Mouse (Mus musculus) neural tube, embryonic 10.5 days (tissue): ENCODE results near the gene Map9.
"Not testable (repeated sequence)": the region's sequence is repeated elsewhere in the genome, so short reads cannot be mapped to it uniquely, and the experiment has no call there.

ENCODE experiments used
- DNase-seq: peaks from one replicate; pipeline ENCODE4 v3.0.0-alpha.2; 2017; ENCODE audit warnings: low spot score; ENCODE audit errors: extremely low spot score

The Map9 gene

DNA sequence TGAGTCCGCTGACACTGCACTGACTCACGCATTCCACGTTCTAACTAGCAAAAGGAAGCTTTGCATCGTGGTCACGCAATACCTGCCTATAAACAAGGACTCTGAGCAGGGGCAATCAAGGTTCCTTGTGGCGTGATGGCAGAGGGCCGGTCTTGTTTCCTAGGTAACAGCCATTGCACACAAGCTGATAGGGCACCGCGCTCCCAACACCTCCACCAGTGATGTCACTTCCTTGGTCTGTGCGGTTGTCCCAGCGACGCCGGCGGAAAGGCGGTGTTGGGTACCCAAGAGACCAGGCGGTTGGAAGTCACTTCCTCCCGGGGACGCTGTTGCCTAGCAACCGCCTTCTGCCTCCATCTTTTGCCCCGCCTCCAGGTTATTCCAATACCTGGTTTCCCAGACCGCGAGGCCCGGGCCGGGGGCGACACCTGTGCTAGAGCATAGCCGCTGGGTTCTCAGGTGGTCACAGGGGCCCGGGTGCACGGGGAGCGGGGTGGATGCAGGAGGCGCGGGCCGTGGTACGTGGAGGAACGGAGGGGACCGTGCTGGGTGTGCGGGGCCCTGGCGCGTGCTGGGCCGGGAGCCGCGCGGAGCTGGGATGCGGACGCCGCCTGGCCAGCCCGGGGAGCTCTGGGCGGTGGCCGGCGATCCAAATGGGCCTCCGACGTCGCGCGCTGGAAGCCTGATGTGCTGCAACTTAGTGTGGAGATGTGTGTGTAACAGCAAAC, at the start of gene Map9:
Gene Map9, plus strand, starts transcription at position 248 of the 728 bp plus-strand sequence.
- peak; percentile 95 for DNase-seq

DNA sequence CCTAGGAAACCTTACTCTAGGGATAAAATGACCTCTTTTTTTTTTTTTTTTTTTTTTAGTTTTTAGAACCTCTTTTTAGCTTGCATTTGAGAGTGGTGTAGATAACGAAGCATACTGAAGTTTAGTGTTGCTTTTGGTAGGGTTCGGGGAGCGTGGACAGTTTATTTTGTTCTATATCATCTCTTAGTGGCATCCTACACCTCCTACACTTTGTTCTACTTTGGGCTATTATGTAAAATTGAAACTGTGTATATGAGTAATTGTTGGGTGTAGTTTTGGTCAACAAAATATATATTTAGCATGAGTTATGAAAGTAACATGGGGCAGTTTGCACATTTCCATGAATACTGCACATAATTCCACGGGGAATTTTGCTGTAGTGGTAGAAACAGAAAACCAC, 42.1 kb upstream of the Map9 start:
- no peak for DNase-seq

DNA sequence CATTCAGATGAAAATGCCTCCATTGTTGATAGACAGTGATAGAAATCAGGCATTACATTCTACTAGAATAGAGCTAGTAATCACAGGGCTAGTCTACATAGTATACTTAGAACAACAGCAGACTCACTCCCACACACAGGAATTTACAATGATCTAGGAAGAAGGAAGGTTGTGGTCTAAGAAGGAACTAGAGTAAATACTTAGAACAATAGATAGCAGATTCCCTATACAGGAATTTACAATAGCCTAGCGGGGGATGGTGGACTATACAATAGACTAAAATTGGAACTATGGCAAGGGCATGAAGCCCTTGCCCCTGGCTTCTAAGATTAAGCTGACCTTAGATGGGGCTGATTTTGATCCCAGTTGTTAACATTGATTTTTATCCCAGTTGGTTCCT, 31.1 kb upstream of the Map9 start:
- not testable (repeated sequence) for DNase-seq

DNA sequence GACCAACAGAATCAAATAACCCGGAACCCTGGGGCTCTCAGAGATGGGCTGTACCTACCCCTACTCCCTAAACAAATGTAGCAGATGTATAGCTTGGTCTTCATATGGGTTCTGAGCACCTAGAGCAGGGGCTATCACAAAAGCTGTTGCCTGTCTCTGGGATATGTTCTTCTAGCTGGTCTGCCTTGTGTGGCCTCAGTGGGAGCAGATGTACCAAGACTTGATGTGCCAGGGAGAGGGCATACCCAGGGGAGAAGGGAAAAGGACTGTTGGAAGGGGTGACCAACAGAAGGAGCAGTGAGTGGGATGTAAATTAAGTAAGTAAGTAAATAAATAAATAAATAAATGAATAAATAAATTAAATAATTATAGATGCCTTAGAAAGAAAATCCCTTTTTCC, 25.8 kb upstream of the Map9 start:
- DNase-seq: no peak

DNA sequence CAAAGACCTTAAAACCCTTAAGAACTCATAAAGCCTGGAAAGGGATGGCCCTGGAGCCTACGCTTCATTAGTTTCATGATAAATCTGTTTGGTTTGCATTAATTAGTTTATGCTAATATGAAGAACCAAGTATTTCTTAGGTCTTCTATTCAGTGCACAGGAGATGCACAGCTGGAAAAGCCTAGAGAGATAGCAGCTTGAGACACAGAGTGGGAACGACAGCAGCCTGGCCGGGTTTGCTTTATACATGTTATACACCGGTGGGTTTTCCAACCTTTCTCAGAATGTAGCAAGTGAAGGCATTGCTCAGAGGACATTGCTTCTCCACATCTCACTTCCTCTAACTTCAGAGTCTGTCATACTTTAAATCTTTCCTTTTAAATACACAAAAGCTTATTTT, 25.3 kb upstream of the Map9 start:
- no peak for DNase-seq

DNA sequence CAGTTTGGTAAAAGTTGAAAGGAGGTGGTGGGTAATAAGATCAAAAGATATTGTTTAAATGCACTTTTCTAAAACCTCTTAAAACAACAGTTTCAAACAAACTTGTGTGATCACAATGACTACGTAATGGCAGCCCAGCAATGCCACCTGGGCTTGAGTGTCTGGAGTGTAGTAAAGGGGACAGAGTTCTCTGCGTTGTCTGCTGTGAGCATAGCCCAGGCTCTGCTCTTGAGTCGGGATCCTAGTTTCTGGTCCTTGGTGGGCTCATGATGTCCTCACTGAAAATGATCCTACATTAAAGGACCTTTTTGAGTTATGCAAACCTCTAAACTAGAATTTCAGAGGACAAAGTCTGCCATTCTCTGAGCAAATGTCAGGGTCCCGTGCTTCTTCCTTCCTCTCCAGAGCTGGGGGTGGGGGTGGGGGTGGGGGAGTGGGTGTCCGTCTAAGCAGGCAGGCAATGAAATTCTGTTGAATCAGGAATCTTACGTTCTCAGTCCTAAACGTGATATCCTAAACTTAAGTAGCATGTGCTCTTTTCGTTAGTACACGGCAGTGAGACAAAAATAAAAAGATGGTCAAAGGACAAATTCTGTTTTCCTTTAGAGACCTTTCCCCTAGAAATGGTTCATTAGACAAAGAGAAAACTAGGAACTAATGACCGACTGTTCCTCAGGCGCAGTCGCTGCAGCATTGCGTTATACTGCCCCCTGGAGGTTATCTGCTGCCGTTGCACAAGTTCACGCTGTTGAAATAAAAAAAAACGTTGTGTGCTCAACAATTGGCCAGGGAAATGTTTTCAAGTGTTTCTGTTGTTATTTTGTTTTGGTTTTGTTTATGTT, 24.5 kb upstream of the Map9 start:
- peak; percentile 59 for DNase-seq

DNA sequence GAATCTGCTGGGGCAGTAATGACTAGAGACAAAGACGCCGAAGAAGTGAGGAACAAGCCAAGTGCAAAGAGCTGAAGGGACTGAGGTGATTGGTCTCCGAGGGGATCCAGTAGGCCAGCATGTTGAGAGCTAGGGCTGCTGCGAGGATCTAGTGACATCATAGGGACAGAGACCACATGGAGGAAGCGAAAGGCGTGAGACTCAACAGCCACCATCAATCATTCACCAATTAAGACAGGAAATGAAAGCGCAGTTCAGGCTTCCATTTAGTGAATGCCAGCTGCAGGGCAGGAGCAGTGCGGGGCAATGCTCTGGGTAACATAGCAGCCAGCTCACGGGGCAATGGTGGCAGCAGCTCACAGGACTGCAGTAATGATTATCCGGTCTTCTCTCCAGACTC, 17.7 kb upstream of the Map9 start:
- DNase-seq: no peak

DNA sequence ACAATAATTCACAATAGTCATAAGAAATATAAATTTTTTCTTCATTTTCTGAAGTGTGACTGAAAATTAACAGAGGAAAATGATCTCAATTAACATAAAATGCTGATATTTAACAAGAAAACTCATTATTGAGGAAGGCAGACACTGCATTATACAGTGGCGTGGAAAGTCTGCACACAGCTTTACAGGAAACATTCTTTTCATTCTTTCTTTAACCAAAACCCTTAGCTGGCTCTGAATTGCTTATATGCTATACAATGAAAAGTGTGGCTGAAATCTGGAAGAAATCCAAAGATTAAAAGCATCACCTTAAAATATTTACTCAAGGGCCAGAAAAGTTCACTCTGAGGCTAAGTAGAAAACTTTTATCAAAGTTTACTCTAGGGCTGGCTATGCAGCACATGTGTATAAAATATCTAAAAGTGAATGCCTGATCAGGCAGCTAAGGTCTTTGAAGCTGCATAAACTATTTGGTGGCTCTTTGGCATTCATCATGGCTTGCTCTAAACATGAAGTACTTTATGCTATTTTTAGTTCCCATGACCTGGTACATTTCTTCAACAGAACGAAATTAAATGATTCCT, 9.5 kb upstream of the Map9 start:
- no peak for DNase-seq

DNA sequence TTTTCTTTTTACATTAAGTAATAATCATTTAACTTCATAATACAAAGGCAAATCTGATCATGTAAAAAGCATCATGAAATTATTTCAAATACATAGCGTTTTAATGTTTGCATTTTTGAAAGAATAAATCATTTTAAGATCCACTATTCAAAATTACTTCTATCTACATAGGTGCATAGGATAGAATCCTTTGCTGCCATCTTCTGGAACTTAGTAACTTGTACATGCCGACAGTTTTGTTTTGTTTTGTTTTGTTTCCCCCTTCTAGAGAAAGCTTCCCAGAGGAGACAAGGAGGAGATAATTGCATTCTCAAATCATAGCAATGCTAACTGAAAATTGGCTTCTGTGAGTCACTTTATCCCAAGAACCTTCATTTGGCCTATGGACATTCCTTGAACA, 7.5 kb upstream of the Map9 start:
- no peak for DNase-seq

DNA sequence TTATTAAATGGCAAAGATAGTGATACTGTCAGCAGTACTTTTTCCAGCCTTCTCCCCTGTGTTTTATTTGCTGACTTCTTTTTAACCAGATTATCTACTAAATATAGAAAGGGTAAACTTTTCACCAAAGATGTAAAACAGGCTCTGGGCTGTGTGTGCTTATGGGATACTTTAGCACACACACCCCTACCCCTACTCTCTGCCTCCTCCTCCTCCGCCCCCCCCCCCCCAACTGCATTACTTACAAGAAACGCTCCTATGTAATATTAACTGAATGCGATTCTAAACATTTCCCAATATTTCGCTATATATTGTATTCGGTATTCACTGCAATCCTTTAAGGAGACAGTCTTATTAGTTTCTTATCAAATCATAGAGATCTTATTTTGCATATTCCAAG, 504 bp upstream of the Map9 start:
- DNase-seq: no peak

DNA sequence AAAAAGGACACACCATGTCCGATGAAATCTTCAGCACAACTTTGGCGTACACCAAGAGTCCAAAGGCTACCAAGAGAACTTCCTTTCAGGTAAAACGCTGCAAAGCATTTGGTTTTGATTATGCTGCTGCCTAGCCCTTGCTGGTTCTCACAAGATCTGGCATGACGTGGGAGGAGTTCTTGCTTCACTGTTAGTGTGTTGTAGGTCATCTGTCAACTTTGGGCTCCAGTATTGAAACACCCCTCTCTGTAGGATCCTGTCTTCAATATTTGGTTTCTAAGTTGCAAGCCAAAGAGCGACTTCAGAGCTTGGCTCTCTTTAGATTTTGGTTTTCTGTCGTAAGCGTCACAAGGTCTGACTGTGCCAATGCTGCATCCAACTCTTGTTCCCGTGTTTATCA, 1.2 kb downstream of the Map9 start:
- DNase-seq: no peak

DNA sequence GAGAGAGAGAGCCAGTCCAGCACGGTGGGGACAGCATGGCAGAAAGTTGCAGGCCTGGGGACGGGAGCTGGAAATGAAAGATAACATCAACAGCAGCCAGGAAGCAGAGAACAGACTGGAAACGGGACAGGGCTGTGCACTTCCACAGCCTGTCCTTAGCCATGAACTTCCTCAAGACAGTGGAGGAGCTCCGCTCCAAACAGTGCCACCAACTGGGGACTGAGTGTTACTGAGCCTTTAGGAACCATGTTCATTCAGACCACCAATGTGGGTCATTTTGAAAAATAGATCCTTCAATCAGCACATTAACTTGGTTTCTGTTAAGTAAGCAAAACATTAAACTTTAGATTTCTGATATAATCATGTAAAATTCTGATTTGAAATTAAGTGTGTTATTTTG, 4.6 kb downstream of the Map9 start:
- DNase-seq: peak; percentile 26

DNA sequence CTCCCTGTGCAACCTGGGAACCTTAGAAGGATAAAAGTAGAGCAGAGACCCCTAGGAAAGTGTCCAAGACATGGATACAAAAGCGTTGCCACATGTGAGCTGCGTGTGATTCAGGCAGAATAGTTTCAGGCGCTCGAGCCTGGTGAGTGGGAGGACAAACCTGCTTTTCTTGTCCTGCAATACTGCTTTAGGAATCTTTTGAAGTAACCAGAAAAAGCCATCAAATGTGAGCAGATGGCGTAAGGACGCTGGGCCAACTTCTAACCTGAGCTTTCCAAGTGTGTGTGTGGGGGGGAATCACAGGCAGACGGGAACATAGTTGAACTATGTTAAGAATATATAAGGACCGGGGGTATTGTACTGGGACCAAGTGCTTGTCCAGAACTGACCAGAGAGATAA, 6.7 kb downstream of the Map9 start:
- no peak for DNase-seq

DNA sequence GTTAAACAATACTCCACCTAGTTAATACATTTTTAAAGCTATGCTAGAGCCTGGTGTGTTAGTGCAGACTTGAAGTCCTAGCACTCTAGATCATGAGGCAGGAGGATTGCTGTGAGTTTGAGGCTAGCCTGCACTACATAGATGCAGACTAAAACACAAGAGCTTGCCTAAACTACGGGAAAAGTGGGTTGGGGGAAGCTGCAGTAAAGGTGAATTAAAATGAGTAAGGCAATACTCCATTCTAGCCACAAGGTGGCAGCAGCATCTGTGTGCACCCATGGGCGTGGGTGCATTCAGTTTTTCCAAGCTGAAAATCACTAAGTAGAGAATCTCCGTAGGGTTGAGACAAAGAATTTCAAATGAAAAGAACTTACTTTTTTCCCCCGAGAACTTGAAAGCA, 7.1 kb downstream of the Map9 start:
- DNase-seq: no peak

DNA sequence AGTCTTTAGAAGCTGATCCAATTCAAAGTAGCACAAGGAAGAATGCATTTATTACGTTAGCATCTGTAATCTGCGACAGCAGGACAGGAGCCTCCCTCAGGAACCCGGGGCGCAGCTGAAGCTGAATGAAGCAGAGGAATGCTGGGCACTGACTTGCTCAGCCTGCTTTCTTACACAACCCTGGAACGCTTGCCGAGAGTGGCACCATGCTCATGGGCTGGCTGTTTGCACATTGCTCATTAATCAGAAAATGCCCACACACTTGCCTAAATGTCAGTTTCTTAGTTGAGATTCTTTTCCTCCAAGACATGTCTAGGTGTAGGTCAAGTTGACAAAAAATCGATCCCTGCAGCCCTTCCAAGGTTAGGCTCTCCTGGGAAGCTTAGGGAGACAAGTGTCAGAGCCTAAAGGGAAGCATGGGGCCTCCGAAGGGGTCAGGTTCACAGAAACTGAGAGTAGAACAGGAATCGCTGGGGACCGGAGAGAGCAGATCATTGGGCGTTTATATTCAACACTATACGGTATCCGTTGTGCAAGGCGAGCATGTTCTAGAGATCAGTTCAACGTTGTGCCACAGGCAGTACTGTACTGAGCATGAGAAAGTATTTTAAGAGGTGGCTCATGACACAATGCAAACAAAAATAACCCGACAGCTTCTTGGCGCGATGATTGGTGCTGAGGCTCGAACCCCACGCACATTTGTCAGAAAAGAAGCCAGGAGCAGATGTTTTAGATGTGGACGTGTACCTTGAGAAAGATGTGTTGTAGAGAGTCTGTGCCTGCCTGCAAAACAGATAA, 11.4 kb downstream of the Map9 start:
- no peak for DNase-seq

DNA sequence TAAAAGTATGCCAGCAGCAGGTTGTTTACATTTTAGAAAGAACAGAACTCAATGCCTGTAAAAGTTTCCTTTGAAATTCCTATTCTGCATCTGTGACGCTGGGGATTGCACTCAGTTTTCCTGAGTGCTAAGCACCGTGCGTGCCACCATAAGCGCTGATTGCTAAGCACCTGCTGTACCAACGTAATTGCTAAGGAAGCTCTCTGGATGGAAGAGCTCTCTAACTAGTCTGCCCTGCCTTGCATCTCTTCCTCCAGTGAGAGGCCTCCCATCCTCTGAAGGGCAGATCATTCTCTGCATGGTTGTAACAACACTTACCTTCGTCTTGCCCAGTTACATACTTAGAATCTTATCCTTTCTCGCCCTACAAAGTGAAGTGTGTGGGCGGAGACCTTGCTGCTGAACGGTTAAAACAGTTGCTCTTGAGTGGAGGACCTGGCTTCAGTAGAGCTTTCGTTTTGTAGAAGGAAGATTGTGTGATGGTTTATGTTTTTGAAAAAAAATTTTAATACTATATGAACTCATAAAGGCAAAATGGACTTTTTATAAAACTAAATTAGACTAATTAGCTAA, 12.7 kb downstream of the Map9 start:
- no peak for DNase-seq

DNA sequence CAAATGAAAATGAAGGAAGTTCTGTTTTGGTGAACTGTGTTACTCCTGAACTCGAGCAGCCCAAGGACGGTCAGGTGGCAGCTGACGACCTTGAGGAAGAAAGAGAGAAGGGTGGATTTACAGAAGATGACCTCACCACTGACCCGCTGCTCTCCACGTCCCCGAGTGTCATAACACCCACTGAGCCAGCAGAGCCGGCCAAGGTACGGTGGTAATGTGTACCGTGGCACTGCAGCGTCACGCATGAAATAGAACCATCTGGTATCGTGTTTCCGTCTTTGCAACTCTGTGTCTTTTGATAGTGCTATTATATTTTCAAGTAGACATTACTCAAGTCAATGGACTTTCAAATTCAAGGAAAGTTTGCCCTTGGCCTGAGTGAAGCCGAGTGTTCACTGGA, 19.1 kb downstream of the Map9 start:
- DNase-seq: no peak

DNA sequence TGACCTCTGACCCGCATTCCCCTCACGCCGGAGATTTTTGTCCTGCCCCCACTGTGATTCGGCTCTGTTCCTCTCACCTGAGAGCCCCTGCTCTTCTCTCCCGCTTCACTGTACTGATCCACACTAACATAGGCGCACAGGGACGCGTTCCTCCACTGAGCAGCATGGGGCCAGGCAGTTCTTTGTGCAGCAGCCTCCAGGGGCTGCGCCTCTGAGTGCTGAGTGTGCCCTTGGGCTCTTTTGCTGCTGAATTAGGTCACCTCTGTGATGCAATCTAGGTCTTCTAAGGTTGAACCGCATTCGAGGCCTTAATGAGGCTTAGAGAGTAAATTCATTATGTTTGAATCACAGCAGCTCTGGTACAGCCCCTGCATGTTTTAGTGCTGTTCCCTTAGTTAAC, 24.5 kb downstream of the Map9 start:
- no peak for DNase-seq

DNA sequence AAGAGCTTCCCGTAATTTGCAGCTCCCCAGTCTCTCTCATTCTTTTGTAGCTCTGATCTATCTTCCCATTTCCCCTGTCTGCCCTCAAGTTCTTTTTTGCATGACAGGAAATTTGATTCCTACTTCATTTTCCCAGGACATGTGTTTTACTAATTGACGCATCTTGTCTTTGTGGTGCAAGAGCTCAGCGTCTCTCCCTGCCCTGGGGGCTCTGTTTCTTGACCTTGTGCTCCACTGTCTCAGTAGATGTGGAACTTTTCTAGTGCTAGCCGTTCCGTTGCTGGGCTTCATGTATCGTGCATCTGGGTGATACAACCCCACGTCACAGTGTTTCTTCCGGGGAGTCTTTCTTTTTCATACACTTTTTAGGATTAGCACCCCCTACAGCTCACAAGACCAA, 27.2 kb downstream of the Map9 start:
- DNase-seq: no peak

DNA sequence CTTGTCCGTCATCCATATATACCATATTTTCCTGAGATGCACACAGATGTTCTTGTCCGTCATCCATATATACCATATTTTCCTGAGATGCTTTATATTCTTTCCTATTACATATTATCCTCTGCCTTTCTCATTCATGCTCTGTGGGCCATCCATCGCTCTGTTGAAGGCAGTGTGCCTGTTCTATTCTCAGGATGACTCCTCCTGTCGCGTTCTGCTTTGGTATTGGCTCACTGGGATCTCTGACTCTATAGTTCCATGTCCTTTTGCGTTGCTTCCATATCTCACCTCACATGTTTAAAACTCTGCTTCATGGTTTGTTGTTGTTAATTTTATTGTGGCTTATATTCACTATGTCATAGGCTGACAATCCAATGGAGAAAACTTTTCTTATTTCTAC, 48.0 kb downstream of the Map9 start:
- DNase-seq: no peak

DNA sequence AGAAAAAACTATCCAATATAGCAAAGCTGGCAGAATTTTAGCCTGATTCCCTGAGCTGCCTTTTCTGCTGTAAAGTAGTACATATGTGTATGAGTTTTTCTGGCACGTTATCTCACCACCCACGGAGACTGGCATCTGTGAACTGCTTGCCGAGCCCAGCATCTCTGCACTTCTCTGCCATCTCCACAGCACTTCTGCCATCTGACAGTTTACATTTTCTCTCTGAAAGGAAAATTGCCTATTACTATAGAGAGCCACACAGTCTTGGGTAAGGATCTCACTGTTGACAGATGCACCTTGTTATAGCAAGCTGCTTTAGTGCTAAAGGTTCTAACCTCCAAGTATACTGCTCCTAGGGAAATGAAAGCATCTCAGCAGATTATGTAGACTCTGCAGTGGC, 48.5 kb downstream of the Map9 start:
- no peak for DNase-seq
